Mouse (Mus musculus): Measurements from ENCODE around the gene Gm45213.
A peak's percentile ranks its signal among the peaks of the same experiment; 100 is the strongest.

Gm45213 gene

DNA sequence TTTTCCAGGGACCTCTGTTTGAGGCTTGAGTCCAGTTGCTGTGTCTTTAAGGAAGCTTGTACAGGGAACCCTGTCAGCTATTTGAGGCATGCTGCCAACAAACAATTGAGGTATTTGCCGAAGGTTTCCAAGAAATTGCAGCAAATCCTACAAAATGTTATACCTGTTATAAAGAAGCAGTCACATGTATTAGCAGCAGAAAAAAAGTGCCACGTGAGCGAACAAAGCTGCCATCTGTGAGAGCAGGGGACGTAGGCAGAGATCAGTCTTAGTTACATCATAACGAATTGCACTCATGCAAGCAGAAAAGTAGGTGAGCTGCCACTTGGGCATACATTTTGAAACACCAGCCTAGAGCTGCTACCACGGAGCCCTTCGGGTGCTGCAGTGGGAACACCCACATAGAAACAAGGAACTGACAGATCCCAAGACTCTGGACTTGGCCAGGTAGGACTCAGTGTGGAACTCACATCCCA lies 63.2 kb downstream of the Gm45213 start:
- no peak for DNase-seq (ENCODE audit: low spot score in 2 of 2)

DNA sequence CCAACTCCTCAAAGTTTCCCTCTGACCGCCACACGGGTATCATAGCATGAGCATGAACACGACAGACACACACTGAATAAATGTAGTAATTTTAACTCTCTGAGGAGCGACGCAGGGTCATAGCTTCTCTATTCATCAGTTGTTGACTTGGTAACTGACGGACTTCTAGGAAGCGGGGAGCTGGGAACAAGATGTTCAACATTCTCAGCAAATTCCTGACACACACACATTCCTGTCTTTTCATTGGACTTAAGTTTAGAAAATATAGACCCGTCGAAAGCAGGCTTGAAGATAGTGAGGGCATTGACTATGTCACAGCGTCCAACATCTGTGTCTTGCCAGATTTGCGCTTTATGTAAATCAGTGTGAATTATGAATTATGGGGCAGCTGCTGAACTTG lies 63.8 kb downstream of the Gm45213 start:
- no peak for DNase-seq (ENCODE audit: low spot score in 2 of 2)

DNA sequence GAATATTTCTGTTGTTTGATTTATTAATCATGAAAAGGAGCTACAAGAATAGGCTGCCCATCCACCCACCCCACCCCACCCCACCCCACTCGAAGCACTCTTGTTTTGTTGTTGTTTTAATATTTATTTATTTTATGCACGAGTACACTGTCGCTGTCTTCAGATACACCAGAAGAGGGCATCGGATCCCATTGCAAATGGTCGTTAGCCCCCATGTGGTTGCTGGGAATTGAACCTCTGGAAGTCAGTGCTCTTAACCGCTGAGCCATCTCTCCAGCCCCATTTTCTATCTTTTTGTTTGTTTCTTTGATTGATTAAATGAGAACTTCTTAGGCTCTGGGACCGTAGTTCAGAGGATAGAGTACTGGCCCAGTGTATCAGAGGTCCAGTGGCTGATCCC lies 64.5 kb downstream of the Gm45213 start:
- no peak for DNase-seq (ENCODE audit: low spot score in 2 of 2)

DNA sequence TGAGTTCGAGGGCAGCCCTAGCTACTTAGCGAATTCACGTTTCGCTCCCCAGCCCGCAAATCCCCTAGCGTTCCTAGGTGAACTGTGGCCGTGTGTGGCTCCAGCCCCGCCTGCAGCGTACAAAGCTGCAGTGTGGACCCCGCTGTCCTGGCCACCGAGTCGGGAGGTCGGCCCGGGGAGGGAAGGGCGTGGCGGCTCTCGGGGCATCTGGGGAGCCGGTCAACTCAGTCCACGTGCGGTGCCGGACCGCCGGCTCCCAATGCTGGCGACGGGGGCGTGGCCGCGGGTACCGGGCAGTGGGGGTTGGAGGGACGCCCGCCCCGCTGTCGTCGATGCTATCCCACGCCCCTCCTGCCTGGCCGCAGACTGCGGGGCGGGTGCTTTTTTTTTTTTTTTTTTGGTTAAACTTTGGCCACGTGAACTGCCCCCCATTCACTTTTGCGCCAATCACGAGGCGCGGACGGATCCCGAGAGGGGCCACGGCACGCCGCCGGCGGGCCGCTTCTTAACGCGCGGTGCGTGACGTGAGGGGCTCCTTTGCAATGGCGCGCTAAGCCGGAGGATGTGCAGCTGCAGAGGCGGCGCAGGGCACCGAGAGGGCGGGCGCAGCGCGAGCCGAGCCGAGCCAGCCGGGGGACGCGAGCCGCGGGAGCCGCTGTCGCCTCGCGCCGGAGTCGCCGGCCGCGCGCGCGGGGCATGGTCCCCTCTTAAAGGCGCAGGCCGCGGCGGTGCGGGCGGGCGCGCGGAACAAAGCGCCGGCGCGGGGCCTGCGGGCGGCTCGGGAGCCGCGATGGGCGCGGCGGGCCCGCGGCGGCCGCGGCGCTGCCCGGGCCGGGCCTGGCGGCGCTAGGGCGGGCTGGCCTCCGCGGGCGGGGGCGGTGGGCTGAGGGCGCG lies 65.8 kb downstream of the Gm45213 start, which contains the start of gene Chsy1:
Gene Chsy1 (plus strand): TSS at position 555 of the 894 bp plus-strand sequence.
- DNase-seq (ENCODE audit: low spot score in 2 of 2), result peak; percentile 88 to 90

DNA sequence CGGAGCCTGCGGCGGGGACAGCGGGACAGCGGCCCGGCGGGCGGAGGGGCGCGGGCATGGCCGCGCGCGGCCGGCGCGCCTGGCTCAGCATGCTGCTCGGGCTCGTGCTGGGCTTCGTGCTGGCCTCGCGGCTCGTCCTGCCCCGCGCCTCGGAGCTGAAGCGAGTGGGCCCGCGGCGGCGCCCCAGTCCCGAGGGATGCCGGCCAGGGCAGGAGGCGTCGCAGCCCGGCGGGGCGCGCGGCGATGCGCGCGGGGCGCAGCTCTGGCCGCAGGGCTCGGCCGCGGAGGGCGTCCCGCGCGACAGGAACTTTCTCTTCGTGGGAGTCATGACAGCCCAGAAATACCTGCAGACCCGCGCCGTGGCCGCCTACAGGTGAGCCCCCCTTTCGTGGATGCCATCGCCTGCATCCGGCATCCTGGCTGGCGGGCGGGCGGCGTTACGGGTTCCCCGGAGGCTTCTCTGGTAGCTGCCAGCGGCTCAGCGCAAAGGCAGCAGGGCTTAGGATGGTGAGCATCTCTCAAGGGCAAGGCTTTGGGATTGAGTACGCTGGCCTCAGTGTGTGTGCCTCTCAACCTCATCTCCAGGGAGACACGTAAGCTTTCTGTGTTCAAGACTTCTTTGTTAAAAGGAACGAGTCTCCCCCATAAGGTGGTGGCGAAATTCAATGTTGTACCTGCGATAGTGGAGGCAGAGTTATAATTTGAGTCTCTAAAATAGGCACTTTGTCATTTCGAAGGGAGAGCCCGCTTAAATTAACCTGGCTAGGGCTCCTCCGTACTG lies 66.6 kb downstream of the Gm45213 start:
- DNase-seq (ENCODE audit: low spot score in 2 of 2), result peak; percentile 49 to 52

DNA sequence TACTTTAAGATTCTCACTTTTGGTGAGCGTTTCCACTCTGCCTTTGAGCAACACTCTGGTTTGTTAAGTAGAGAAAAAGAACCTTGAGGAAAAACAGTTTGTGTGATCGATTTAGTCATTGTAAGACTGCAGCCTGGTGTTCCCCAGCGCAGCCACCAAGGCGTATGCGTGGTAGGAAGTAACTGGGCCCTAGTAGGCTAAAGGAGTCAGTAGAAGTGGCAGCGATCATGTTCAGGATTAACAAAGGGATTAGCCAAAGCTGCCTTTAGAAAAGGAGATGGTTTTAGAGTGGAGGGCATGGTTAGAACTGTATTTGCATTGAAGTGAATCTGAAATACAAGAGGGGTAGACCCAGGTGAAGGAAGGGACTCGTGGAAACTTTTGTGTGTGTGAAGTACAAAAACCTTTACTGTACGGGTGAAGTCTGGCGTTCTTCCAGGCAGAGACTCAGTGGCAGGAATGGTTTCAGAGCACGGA lies 67.3 kb downstream of the Gm45213 start:
- DNase-seq (ENCODE audit: low spot score in 2 of 2), result no peak

DNA sequence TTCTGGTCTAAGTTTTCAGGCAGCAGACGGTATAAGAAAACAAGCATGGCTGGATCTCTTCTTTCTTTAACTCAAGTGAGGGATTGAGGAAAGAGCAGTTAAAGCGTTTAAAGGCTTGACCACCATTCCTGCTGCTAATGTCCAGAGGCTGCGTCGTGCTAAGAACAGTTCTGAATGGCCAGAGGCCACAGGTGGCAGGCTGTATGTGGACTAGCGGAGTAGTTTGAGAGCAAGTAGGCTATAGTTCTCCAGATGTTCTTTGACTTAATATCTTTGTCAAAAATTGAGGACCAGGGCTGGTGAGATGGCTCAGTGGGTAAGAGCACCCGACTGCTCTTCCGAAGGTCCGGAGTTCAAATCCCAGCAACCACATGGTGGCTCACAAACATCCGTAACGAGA lies 67.8 kb downstream of the Gm45213 start:
- DNase-seq (ENCODE audit: low spot score in 2 of 2), result no peak
